Mouse (Mus musculus): Measurements from ENCODE around the gene Gm45783. TPM values are rescaled to one million over a fixed set of nuclear protein-coding genes. Genes with fewer than 3 reads are reported as not detected.

Gene Gm45783
- not detected in 2 replicates for polyA plus RNA-seq (2015; fragmentation: Nextera tagmentation; extraction: Ambion mirVana)

DNA sequence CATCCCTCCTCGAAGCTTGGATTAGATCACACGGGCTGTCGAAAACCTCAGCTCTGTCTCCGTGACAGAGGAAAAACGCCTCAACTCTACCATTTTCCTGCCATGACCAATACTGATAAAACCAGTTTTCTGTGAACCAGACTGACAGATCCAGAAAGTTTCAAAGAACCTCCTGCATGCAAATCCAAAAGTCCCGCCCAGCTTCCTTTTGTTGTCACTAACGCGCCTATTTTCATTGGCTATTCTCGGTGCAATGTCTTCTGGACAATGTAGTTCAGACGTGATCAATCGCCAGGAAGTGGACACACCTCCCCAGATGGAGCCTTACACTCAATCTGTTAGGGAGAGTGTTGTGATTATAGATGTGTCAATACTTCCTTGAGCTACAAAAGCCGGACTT, at the start of gene Gm45783:
Gene Gm45783 (minus strand): TSS at position 143 of the 400 bp plus-strand sequence.

DNA sequence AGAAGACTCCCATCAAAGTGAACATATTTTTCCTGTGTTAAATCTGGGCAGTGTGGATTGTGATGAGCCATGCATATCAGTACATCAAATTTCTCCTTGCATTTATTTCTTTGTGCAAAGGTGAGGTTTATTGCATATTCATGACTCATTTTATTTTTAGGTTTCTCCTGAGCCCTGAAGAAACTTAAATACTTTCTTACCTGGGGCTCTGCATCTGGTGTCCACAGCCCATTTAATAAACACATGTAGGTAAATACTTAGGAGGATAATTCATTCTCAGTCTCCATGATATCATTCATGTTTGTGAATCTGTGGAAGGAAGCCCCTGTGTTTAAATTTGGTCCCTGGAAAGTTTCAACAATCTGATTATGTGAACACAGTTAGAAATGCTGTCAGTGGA, 25.2 kb upstream of the Gm45783 start, which contains the start of gene Vmn2r31:
Gene Vmn2r31 (minus strand): TSS at position 101 of the 400 bp plus-strand sequence.

DNA sequence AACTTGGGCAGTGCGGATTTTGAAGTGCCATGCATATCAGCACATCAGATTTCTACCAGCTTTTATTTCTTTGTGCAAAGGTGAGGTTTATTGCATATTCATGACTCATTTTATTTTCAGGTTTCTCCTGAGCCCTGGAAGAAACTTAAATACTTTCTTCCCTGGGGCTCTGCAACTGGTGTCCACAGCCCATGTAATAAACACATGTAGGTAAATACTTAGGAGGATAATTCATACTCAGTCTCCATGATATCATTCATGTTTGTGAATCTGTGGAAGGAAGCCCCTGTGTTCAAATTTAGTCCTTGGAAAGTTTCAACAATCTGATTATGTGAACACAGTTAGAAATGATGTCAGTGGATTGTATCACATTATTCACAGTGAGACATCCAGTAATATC, 36.9 kb downstream of the Gm45783 start, which contains the start of gene Vmn2r30:
Gene Vmn2r30 (minus strand): TSS at position 101 of the 400 bp plus-strand sequence.

Other genes starting within 250 kb of the Gm45783 start
- gene Zfp773, start 237.8 kb downstream of the Gm45783 start, polyA plus RNA-seq (2015; fragmentation: Nextera tagmentation; extraction: Ambion mirVana), result 0.24 and 0.35 TPM in 2 replicates
- gene Zfp418, start 203.2 kb downstream of the Gm45783 start, polyA plus RNA-seq (2015; fragmentation: Nextera tagmentation; extraction: Ambion mirVana), result 0.51 and 0.61 TPM in 2 replicates
- gene Zfp772, start 164.6 kb downstream of the Gm45783 start, polyA plus RNA-seq (2015; fragmentation: Nextera tagmentation; extraction: Ambion mirVana), result 2.0 and 2.1 TPM in 2 replicates
- gene Vmn2r29, start 127.2 kb downstream of the Gm45783 start, polyA plus RNA-seq (2015; fragmentation: Nextera tagmentation; extraction: Ambion mirVana), result 0.05 and 0.11 TPM in 2 replicates
- gene Gm45844, start 96.3 kb downstream of the Gm45783 start, polyA plus RNA-seq (2015; fragmentation: Nextera tagmentation; extraction: Ambion mirVana), result 1.2 TPM in 2 replicates
- 16.3 and 19.5 TPM in 2 replicates for gene Clcn4, start 73.7 kb downstream of the Gm45783 start, polyA plus RNA-seq (2015; fragmentation: Nextera tagmentation; extraction: Ambion mirVana)
- not detected in 2 replicates for gene Vmn2r30, start 37.0 kb downstream of the Gm45783 start, polyA plus RNA-seq (2015; fragmentation: Nextera tagmentation; extraction: Ambion mirVana)
- not detected in 2 replicates for gene Vmn2r31, start 25.1 kb upstream of the Gm45783 start, polyA plus RNA-seq (2015; fragmentation: Nextera tagmentation; extraction: Ambion mirVana)
- gene Vmn2r32, start 105.4 kb upstream of the Gm45783 start, polyA plus RNA-seq (2015; fragmentation: Nextera tagmentation; extraction: Ambion mirVana), result not detected in 2 replicates
- gene Vmn2r33, start 192.2 kb upstream of the Gm45783 start, polyA plus RNA-seq (2015; fragmentation: Nextera tagmentation; extraction: Ambion mirVana), result not detected in 2 replicates

Data from spleen, postnatal 0 days (tissue).